Mouse (Mus musculus) spleen, adult 2 months (tissue): Measurements from ENCODE around the gene Spdl1.

Experiments used
- CTCF ChIP-seq: fragments of 200-500 bp; IDR thresholded peaks from 2 replicates; pipeline ENCODE4 v1.5.1; 2011; ENCODE audit warnings: mild to moderate bottlenecking, inconsistent platforms; ENCODE audit not compliant: insufficient read depth, insufficient read length, insufficient replicate concordance; ENCODE audit errors: extremely low read depth
- POLR2A ChIP-seq: fragments of 200-500 bp; IDR thresholded peaks from 2 replicates; pipeline ENCODE4 v1.6.1; 2011; ENCODE audit warnings: low read depth, low read length, inconsistent platforms

DNA sequence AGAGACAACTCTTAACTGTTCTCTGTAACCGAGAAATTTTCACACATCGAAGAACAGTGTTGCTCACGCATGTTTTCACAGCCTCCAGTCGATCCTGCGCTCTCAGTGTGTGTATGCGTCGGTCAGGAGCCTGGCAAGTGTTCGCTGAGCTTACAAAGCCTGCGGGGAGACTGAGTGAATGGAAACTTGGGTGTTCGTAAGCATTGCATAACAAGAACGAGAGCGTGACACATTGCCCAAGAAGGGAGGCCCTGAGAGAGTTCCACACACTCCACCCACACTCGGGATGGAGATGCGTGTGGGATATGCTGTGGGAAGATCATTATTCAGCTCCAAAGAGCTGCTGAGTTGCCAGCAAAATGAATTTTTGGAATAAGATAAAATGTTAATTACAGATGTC, 31.7 kb upstream of the Spdl1 start:
- TF ChIP-seq CTCF (no peak), POLR2A (no peak)
